ENCODE assay signal across 8 mouse cellular contexts in the genomic region with DNA sequence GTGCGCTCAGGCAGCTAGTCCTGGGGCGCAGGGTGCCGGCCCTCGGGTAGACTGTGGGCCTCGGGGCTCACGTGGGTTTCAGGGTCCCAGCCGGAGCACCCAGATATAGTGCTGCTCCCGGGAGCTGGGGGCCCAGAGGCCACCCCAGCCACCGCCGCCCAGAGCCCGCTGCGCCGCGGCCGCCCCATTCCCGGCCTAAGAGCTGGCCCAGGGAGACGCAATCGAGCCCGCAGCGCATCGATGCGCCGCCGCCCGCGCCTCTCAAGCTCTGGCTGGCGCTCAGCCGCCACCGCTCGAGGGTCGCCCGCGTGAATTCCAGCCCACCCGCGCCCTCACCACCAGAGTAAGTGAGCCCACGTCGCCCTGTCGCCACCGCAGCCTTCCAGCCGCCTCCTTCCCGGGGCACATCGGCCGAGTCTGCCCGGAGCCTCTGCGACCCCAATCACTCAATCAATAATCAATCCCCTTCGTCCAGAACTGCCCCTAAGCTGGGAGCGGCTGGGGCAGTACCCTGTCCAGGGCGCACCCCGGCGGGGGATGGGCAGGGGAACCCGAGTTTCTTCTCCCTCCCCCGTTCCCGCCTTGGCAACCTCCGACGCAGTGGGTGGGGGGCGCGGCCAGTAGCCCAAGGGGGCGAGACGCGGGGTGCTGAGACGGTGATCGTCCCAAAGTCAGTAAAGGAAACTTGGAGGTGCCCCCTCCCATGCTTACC. TPM values are rescaled to one million over a fixed set of nuclear protein-coding genes. Genes with fewer than 3 reads are reported as not detected.
DNase-seq lines count a peak whose midpoint lies in the region; ATAC-seq and TF ChIP-seq lines count a peak whose summit lies in the region.

No protein-coding gene starts in this region.

- H3K4me1 ChIP-seq in E14TG2a.4 (replicated peaks; ENCODE audit: low read depth, low read length) = peaks cover 43% of the 10 kb centered on the region
- H3K4me1 ChIP-seq in embryonic facial prominence, embryonic 10.5 days = peaks cover 41% of the 10 kb centered on the region
- H3K4me1 ChIP-seq in heart, embryonic 10.5 days = peaks cover 27% of the 10 kb centered on the region
- peaks cover 12% of the 10 kb centered on the region for H3K4me1 ChIP-seq in liver, postnatal 0 days (ENCODE audit: insufficient read depth)
- H3K4me1 ChIP-seq in neural tube, embryonic 14.5 days (ENCODE audit: control insufficient read depth, insufficient read depth, low read length) = peaks cover 25% of the 10 kb centered on the region

- under 1% methylated on average over 62 of the region's 62 CpGs for WGBS in embryonic facial prominence, embryonic 10.5 days
- WGBS in heart, embryonic 10.5 days = under 1% methylated on average over 62 of the region's 62 CpGs
- under 1% methylated on average over 47 of the region's 62 CpGs for WGBS in liver, postnatal 0 days (ENCODE audit: insufficient replicate concordance)
- under 1% methylated on average over 60 of the region's 62 CpGs for WGBS in neural tube, embryonic 14.5 days

- peaks cover 87% of the 10 kb centered on the region for H3K27me3 ChIP-seq in E14TG2a.4 (ENCODE audit: insufficient read depth, low read length)
- peaks cover 89% of the 10 kb centered on the region for H3K27me3 ChIP-seq in embryonic facial prominence, embryonic 10.5 days (replicated peaks; ENCODE audit: low read depth, poor library complexity, severe bottlenecking)
- peaks cover 63% of the 10 kb centered on the region for H3K27me3 ChIP-seq in heart, embryonic 10.5 days (ENCODE audit: insufficient read depth, poor library complexity, severe bottlenecking)
- peaks cover 86% of the 10 kb centered on the region for H3K27me3 ChIP-seq in liver, postnatal 0 days (ENCODE audit: insufficient read depth, low read length)
- 0 out of 2 replicates have a peak, but pooled peaks cover 4% of the 10 kb centered on the region for H3K27me3 ChIP-seq in neural tube, embryonic 14.5 days (ENCODE audit: control insufficient read depth, insufficient read depth, low read length)

- TF ChIP-seq EP300 in liver, postnatal 0 days (IDR thresholded peaks at IDR 0.05; ENCODE audit: low read depth) = no peak

- H3K4me2 ChIP-seq in liver, postnatal 0 days (ENCODE audit: low read depth, low read length) = peak overlapping the region; percentile 83
- H3K4me2 ChIP-seq in neural tube, embryonic 14.5 days (ENCODE audit: low read depth, low read length) = peak overlapping the region; percentile 92

- TF ChIP-seq CTCF in E14TG2a.4 (conservative IDR thresholded peaks at IDR 0.05; ENCODE audit: low read length) = no peak
- TF ChIP-seq CTCF in liver, postnatal 0 days (IDR thresholded peaks at IDR 0.05; ENCODE audit: low read depth) = no peak

- no peaks in the 10 kb centered on the region for H3K9me3 ChIP-seq in E14TG2a.4 (ENCODE audit: low read length)
- H3K9me3 ChIP-seq in embryonic facial prominence, embryonic 10.5 days = no peaks in the 10 kb centered on the region
- H3K9me3 ChIP-seq in heart, embryonic 10.5 days = no peaks in the 10 kb centered on the region
- H3K9me3 ChIP-seq in liver, postnatal 0 days (ENCODE audit: low read length) = no peaks in the 10 kb centered on the region
- no peaks in the 10 kb centered on the region for H3K9me3 ChIP-seq in neural tube, embryonic 14.5 days (ENCODE audit: control insufficient read depth, low read length)

- peak overlapping the region; percentile 44; the same call in 1 of the 2 replicates for H3K9ac ChIP-seq in liver, postnatal 0 days (replicated peaks)
- peak overlapping the region; percentile 95 for H3K9ac ChIP-seq in neural tube, embryonic 14.5 days (replicated peaks; ENCODE audit: low read depth, low read length)

- peak overlapping the region; percentile 88 for H3K27ac ChIP-seq in embryonic facial prominence, embryonic 10.5 days (replicated peaks)
- H3K27ac ChIP-seq in heart, embryonic 10.5 days = peak overlapping the region; percentile 88
- peak overlapping the region; percentile 44; the same call in 1 of the 2 replicates for H3K27ac ChIP-seq in liver, postnatal 0 days (ENCODE audit: low read depth)
- H3K27ac ChIP-seq in neural tube, embryonic 14.5 days (ENCODE audit: low read depth, low read length) = peak overlapping the region; percentile 97

- DNase-seq in adrenal gland, postnatal 10 days = peak; percentile 85
- peak; percentile 87 for DNase-seq in embryonic facial prominence, embryonic 10.5 days (ENCODE audit: low spot score)
- no peak for DNase-seq in heart, embryonic 10.5 days (ENCODE audit: low spot score)
- DNase-seq in kidney, adult 9 months = peak; percentile 51
- peak; percentile 52 for DNase-seq in liver, postnatal 0 days
- DNase-seq in spleen, postnatal 14 days (ENCODE audit: low spot score in 2 of 2) = no peak

- peak overlapping the region; percentile 88 for H3K4me3 ChIP-seq in E14TG2a.4 (replicated peaks; ENCODE audit: low read length)
- peak overlapping the region; percentile 85 for H3K4me3 ChIP-seq in embryonic facial prominence, embryonic 10.5 days
- peak overlapping the region; percentile 89 for H3K4me3 ChIP-seq in heart, embryonic 10.5 days
- peak overlapping the region; percentile 61 for H3K4me3 ChIP-seq in liver, postnatal 0 days (ENCODE audit: low read depth, low read length)
- H3K4me3 ChIP-seq in neural tube, embryonic 14.5 days (ENCODE audit: low read depth, low read length) = peak overlapping the region; percentile 81

- ATAC-seq in liver, postnatal 0 days = peak; percentile 25; the same call in 1 of the 2 replicates
- peak; percentile 31 for ATAC-seq in neural tube, embryonic 14.5 days (ENCODE audit: low read depth)

- no peaks in the 10 kb centered on the region for H3K36me3 ChIP-seq in E14TG2a.4 (ENCODE audit: insufficient read depth, low read length)
- no peaks in the 10 kb centered on the region for H3K36me3 ChIP-seq in embryonic facial prominence, embryonic 10.5 days (replicated peaks)
- no peaks in the 10 kb centered on the region for H3K36me3 ChIP-seq in heart, embryonic 10.5 days
- no peaks in the 10 kb centered on the region for H3K36me3 ChIP-seq in liver, postnatal 0 days (replicated peaks; ENCODE audit: insufficient read depth, low read length)
- no peaks in the 10 kb centered on the region for H3K36me3 ChIP-seq in neural tube, embryonic 14.5 days (ENCODE audit: control insufficient read depth, insufficient read depth, low read length)

RNA-seq across cellular contexts. Expression of a gene that starts 1.4 kb away (rescaled TPM):
- total RNA-seq in adrenal gland, postnatal 10 days (2021) = 1 to 10 TPM; 5.1 to 6.1 TPM
- polyA plus RNA-seq in embryonic facial prominence, embryonic 10.5 days (2016; fragmentation: Nextera tagmentation; extraction: Ambion mirVana) = 4.0 and 5.0 TPM in 2 replicates
- 1.8 and 5.5 TPM in 2 replicates for polyA plus RNA-seq in heart, embryonic 10.5 days (2016; fragmentation: Nextera tagmentation; extraction: Ambion mirVana)
- polyA plus RNA-seq in liver, postnatal 0 days (2015; fragmentation: Nextera tagmentation; extraction: Ambion mirVana) = 0.60 and 0.76 TPM in 2 replicates
- polyA plus RNA-seq in neural tube, embryonic 14.5 days (2014; fragmentation: Nextera tagmentation; extraction: Ambion mirVana) = 87.2 and 104 TPM in 2 replicates

Comparison
In these comparisons a context has a peak if more than half of its experiments do, and no peak if none do; other contexts are left out.
1. DNase-seq: peak in adrenal gland, postnatal 10 days (single experiment), embryonic facial prominence, embryonic 10.5 days (single experiment), kidney, adult 9 months (single experiment) and liver, postnatal 0 days (single experiment); none in heart, embryonic 10.5 days (single experiment) and spleen, postnatal 14 days (0 of 2).
2. H3K27ac ChIP-seq: peak in every context shown above with its lines; median percentile 97 in neural tube, embryonic 14.5 days; 88 in embryonic facial prominence, embryonic 10.5 days; 88 in heart, embryonic 10.5 days; 44 in liver, postnatal 0 days.
3. RNA of a gene that starts 1.4 kb away (polyA plus RNA-seq): 87.2 to 104 TPM in neural tube, embryonic 14.5 days; 1.8 to 5.5 TPM in heart, embryonic 10.5 days, 4.0 to 5.0 TPM in embryonic facial prominence, embryonic 10.5 days and 0.60 to 0.76 TPM in liver, postnatal 0 days; every median in the first group is over 10 times any median in the second.
4. Peak in every context shown above with its lines, with median percentiles within 50 percentile points of each other: H3K4me3 ChIP-seq.